Mouse (Mus musculus): Measurements from ENCODE around the gene Cttnbp2. TPM values are rescaled to one million over a fixed set of nuclear protein-coding genes. Genes with fewer than 3 reads are reported as not detected.

Cttnbp2 gene
- polyA plus RNA-seq, 1 experiment, result not detected

DNA sequence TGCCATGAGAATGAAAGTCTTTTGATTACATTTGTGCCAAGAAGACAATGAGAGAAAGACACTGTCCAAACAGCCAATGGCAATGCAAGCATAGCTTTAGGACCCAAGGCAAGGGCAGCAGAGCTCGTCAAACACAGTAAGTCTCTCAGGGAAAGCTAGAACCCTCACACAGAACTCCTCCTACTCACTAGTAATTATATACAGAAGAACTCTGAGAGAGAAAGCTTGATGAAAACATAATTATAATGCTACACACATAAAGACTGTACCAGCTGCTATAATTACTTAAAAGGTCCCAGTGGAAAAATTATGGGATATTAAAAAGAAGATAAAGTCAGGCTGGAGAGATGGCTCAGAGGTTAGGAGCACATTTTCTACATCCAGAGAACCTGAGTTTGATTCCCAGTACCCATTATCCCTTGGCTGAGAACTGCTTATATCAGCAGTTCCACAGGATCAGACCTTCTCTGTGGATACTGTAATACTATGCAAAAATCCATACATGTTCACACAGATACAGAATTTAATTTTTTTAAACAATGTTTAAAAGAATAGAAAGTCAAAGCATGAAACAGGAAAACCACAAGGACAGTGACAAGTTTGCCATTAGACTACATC, 37.2 kb downstream of the Cttnbp2 start:
- H3K4me2 ChIP-seq (ENCODE audit: low read depth), result no peak overlapping the region
- no peaks in the 10 kb centered on the region for H3K36me3 ChIP-seq (ENCODE audit: control insufficient read depth, insufficient read depth)
- no peaks in the 10 kb centered on the region for H3K79me2 ChIP-seq (ENCODE audit: control insufficient read depth, insufficient read depth)
- TF ChIP-seq REST (IDR thresholded peaks at IDR 0.05; ENCODE audit: insufficient read depth, insufficient read length) (no peak), E2F4 (IDR thresholded peaks at IDR 0.05; ENCODE audit: insufficient read depth) (no peak)
- H3ac ChIP-seq (ENCODE audit: control insufficient read depth, insufficient read length), result no peak overlapping the region
- H3K4me3 ChIP-seq, result no peak overlapping the region
- no peaks in the 10 kb centered on the region for H3K27me3 ChIP-seq (ENCODE audit: control insufficient read depth, insufficient read depth, insufficient read length)

DNA sequence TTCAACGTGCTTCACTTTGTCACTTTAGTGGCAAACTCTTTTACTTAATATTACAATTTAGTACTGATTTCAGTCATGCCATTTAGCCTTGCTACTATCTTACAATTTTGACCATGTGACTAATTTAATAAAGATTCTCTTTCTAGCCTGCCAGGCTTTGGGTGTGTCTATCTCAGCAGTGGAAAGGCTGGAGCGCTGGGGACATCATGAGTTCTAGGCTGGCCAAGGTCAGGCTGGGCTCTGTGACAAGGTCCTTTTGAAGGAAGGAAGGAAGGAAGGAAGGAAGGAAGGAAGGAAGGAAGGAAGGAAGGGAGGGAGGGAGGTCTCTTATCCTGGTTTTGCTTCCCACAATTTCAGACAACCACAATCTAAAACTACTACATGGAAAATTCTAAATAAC, 39.7 kb downstream of the Cttnbp2 start:
- no peaks in the 10 kb centered on the region for H3K36me3 ChIP-seq (ENCODE audit: control insufficient read depth, insufficient read depth)
- no peak overlapping the region for H3ac ChIP-seq (ENCODE audit: control insufficient read depth, insufficient read length)
- no peak overlapping the region for H3K4me3 ChIP-seq
- TF ChIP-seq E2F4 (IDR thresholded peaks at IDR 0.05; ENCODE audit: insufficient read depth), result no peak
- TF ChIP-seq POLR2A (IDR thresholded peaks at IDR 0.05; ENCODE audit: insufficient read length, low read depth), result no peak
- no peak for TF ChIP-seq REST (IDR thresholded peaks at IDR 0.05; ENCODE audit: insufficient read depth, insufficient read length)
- no peak for TF ChIP-seq CEBPB (IDR thresholded peaks at IDR 0.05; ENCODE audit: insufficient read depth, poor library complexity, severe bottlenecking)
- no peak for TF ChIP-seq POLR2AphosphoS2 (IDR thresholded peaks at IDR 0.05; ENCODE audit: insufficient read length, low read depth)
- no peak for TF ChIP-seq MYOD1 (IDR thresholded peaks at IDR 0.05; ENCODE audit: control insufficient read depth in 1 of 3, insufficient read length in 2 of 3, low read depth in 2 of 3)
- no peak for TF ChIP-seq SRF (IDR thresholded peaks at IDR 0.05; ENCODE audit: control insufficient read depth, insufficient read length, low read depth)
- no peak for TF ChIP-seq USF1 (IDR thresholded peaks at IDR 0.05; ENCODE audit: low read depth)
- TF ChIP-seq MAX (IDR thresholded peaks at IDR 0.05; ENCODE audit: low read depth), result no peak
- TF ChIP-seq TCF12 (IDR thresholded peaks at IDR 0.05; ENCODE audit: insufficient read depth, poor library complexity, severe bottlenecking), result no peak
- TF ChIP-seq MYOG (IDR thresholded peaks at IDR 0.05; ENCODE audit: control insufficient read depth in 1 of 3, insufficient read depth in 1 of 3, insufficient read length in 2 of 3, low read depth in 2 of 3), result no peak
- no peaks in the 10 kb centered on the region for H3K79me2 ChIP-seq (ENCODE audit: control insufficient read depth, insufficient read depth)
- H3K27me3 ChIP-seq (ENCODE audit: control insufficient read depth, insufficient read depth, insufficient read length), result no peaks in the 10 kb centered on the region
- H3K4me2 ChIP-seq (ENCODE audit: low read depth), result no peak overlapping the region

DNA sequence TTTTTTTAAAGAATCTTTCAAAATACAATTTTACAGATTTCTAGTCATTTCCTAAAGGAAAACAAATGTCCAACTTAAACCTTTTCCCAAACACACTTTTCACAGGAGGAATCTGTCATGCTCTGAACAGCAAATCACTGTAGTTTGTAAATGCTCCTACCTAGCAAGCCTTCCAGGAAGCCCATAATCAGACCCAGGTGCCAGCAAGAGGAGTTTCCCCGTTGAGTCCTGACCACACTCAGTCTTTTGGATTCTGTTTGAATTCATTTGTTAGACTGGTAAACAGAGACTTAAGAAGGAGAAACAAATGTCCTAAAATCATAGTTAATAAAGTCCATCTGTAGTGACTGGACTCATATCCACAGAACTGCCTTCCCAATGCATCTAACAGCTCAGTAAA, 40.1 kb downstream of the Cttnbp2 start:
- Histone ChIP-seq H3K27me3 (ENCODE audit: control insufficient read depth, insufficient read depth, insufficient read length) (no peaks in the 10 kb centered on the region), H3K4me2 (ENCODE audit: low read depth) (no peak overlapping the region), H3K36me3 (ENCODE audit: control insufficient read depth, insufficient read depth) (no peaks in the 10 kb centered on the region), H3K4me3 (no peak overlapping the region), H3K79me2 (ENCODE audit: control insufficient read depth, insufficient read depth) (no peaks in the 10 kb centered on the region), H3ac (ENCODE audit: control insufficient read depth, insufficient read length) (no peak overlapping the region)
- no peak for TF ChIP-seq MAX (IDR thresholded peaks at IDR 0.05; ENCODE audit: low read depth)
- no peak for TF ChIP-seq TCF3 (IDR thresholded peaks at IDR 0.05; ENCODE audit: insufficient read length, low read depth)
- TF ChIP-seq TCF12 (IDR thresholded peaks at IDR 0.05; ENCODE audit: insufficient read depth, poor library complexity, severe bottlenecking), result no peak
- TF ChIP-seq POLR2AphosphoS2 (IDR thresholded peaks at IDR 0.05; ENCODE audit: insufficient read length, low read depth), result no peak
- no peak for TF ChIP-seq E2F4 (IDR thresholded peaks at IDR 0.05; ENCODE audit: insufficient read depth)
- TF ChIP-seq CEBPB (IDR thresholded peaks at IDR 0.05; ENCODE audit: insufficient read depth, poor library complexity, severe bottlenecking), result no peak
- TF ChIP-seq REST (IDR thresholded peaks at IDR 0.05; ENCODE audit: insufficient read depth, insufficient read length), result no peak
- TF ChIP-seq USF1 (IDR thresholded peaks at IDR 0.05; ENCODE audit: low read depth), result no peak
- no peak for TF ChIP-seq POLR2A (IDR thresholded peaks at IDR 0.05; ENCODE audit: insufficient read length, low read depth)
- TF ChIP-seq SRF (IDR thresholded peaks at IDR 0.05; ENCODE audit: control insufficient read depth, insufficient read length, low read depth), result no peak
- no peak for TF ChIP-seq MYOG (IDR thresholded peaks at IDR 0.05; ENCODE audit: control insufficient read depth in 1 of 3, insufficient read depth in 1 of 3, insufficient read length in 2 of 3, low read depth in 2 of 3)
- TF ChIP-seq MYOD1 (IDR thresholded peaks at IDR 0.05; ENCODE audit: control insufficient read depth in 1 of 3, insufficient read length in 2 of 3, low read depth in 2 of 3), result no peak

DNA sequence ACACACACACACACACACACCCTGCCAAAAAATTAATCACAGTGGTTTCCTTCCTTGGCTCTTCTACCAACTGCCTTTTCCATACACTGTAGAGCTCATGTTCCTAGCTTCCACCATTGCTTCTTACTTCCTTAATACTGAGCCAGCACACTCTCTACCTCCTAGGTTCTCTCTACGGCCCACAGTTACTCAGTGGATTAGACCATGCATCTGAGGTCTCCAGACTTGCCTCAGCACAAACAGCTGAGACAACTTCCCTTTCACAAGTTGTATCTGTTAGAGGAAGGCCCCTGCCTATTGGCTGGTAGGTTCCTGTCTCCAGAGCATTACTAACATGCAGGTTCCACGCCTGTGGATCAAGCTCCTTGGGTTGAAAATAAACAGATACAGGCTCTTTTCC, 45.4 kb downstream of the Cttnbp2 start:
- H3ac ChIP-seq (ENCODE audit: control insufficient read depth, insufficient read length), result no peak overlapping the region
- no peaks in the 10 kb centered on the region for H3K27me3 ChIP-seq (ENCODE audit: control insufficient read depth, insufficient read depth, insufficient read length)
- H3K4me3 ChIP-seq, result no peak overlapping the region
- no peaks in the 10 kb centered on the region for H3K36me3 ChIP-seq (ENCODE audit: control insufficient read depth, insufficient read depth)
- H3K79me2 ChIP-seq (ENCODE audit: control insufficient read depth, insufficient read depth), result no peaks in the 10 kb centered on the region
- TF ChIP-seq TCF3 (IDR thresholded peaks at IDR 0.05; ENCODE audit: insufficient read length, low read depth), result no peak
- TF ChIP-seq TCF12 (IDR thresholded peaks at IDR 0.05; ENCODE audit: insufficient read depth, poor library complexity, severe bottlenecking), result no peak
- no peak for TF ChIP-seq MAX (IDR thresholded peaks at IDR 0.05; ENCODE audit: low read depth)
- TF ChIP-seq POLR2A (IDR thresholded peaks at IDR 0.05; ENCODE audit: insufficient read length, low read depth), result no peak
- no peak for TF ChIP-seq MYOD1 (IDR thresholded peaks at IDR 0.05; ENCODE audit: control insufficient read depth in 1 of 3, insufficient read length in 2 of 3, low read depth in 2 of 3)
- no peak for TF ChIP-seq CEBPB (IDR thresholded peaks at IDR 0.05; ENCODE audit: insufficient read depth, poor library complexity, severe bottlenecking)
- H3K4me2 ChIP-seq (ENCODE audit: low read depth), result no peak overlapping the region

DNA sequence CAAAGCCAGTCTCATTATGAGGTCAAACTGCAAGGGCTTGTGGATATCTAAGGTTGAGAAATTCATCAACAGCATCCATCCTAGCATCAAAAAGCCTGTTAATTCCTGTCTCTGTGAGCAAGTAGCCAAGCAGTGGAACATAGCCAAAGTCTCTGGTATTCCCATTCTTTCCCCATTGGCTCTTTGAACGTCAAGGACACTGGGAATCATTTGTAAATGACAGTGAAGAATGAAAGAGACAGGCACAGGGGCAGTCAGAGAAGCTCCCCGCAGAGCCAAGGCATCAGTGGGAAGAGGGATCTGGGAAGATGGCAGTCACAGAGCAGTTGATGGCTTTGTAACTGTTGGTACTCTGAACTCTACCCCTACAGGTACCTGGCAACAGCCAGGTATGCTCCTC, 46.9 kb downstream of the Cttnbp2 start:
- no peak for TF ChIP-seq E2F4 (IDR thresholded peaks at IDR 0.05; ENCODE audit: insufficient read depth)
- TF ChIP-seq MAX (IDR thresholded peaks at IDR 0.05; ENCODE audit: low read depth), result no peak
- no peak for TF ChIP-seq POLR2AphosphoS2 (IDR thresholded peaks at IDR 0.05; ENCODE audit: insufficient read length, low read depth)
- no peak for TF ChIP-seq MYOG (IDR thresholded peaks at IDR 0.05; ENCODE audit: control insufficient read depth in 1 of 3, insufficient read depth in 1 of 3, insufficient read length in 2 of 3, low read depth in 2 of 3)
- no peak for TF ChIP-seq POLR2A (IDR thresholded peaks at IDR 0.05; ENCODE audit: insufficient read length, low read depth)
- no peak for TF ChIP-seq TCF12 (IDR thresholded peaks at IDR 0.05; ENCODE audit: insufficient read depth, poor library complexity, severe bottlenecking)
- no peak for TF ChIP-seq USF1 (IDR thresholded peaks at IDR 0.05; ENCODE audit: low read depth)
- TF ChIP-seq TCF3 (IDR thresholded peaks at IDR 0.05; ENCODE audit: insufficient read length, low read depth), result no peak
- TF ChIP-seq CEBPB (IDR thresholded peaks at IDR 0.05; ENCODE audit: insufficient read depth, poor library complexity, severe bottlenecking), result no peak
- no peak for TF ChIP-seq REST (IDR thresholded peaks at IDR 0.05; ENCODE audit: insufficient read depth, insufficient read length)
- TF ChIP-seq MYOD1 (IDR thresholded peaks at IDR 0.05; ENCODE audit: control insufficient read depth in 1 of 3, insufficient read length in 2 of 3, low read depth in 2 of 3), result no peak
- TF ChIP-seq SRF (IDR thresholded peaks at IDR 0.05; ENCODE audit: control insufficient read depth, insufficient read length, low read depth), result no peak

More for the DNA sequence above, 46.9 kb downstream of the Cttnbp2 start:
- no peak overlapping the region for H3K4me3 ChIP-seq
- H3K36me3 ChIP-seq (ENCODE audit: control insufficient read depth, insufficient read depth), result no peaks in the 10 kb centered on the region
- no peaks in the 10 kb centered on the region for H3K27me3 ChIP-seq (ENCODE audit: control insufficient read depth, insufficient read depth, insufficient read length)
- no peak overlapping the region for H3ac ChIP-seq (ENCODE audit: control insufficient read depth, insufficient read length)
- no peaks in the 10 kb centered on the region for H3K79me2 ChIP-seq (ENCODE audit: control insufficient read depth, insufficient read depth)
- no peak overlapping the region for H3K4me2 ChIP-seq (ENCODE audit: low read depth)

Measured in myocyte (in vitro differentiated cells).